Mouse (Mus musculus): ENCODE data around the gene Chrdl2.
"Not testable (repeated sequence)": the region's sequence is repeated elsewhere in the genome, so short reads cannot be mapped to it uniquely, and the experiment has no call there.

The Chrdl2 gene

GRCm38 (mm10) chr7:100005790-100006189 is at the start of gene Chrdl2:
Gene Chrdl2 (plus strand): TSS chr7:100006172.
- peak in 1 of 2 experiments; percentile 26 for DNase-seq

- DNase-seq, result no peak
Observed at GRCm38 (mm10) chr7:99957226-99957965, 48.6 kb upstream of the Chrdl2 start.

- DNase-seq, result not testable (repeated sequence)
Observed at GRCm38 (mm10) chr7:99960571-99960970, 45.4 kb upstream of the Chrdl2 start.

GRCm38 (mm10) chr7:99961518-99961917 is 44.5 kb upstream of the Chrdl2 start:
- DNase-seq, result no peak

GRCm38 (mm10) chr7:99962536-99963236 is 43.3 kb upstream of the Chrdl2 start:
- no peak for DNase-seq

- DNase-seq, result no peak
Observed at GRCm38 (mm10) chr7:99963237-99963860, 42.6 kb upstream of the Chrdl2 start.

- peak; percentile 32 to 40 for DNase-seq
Observed at GRCm38 (mm10) chr7:99965020-99965841, 40.7 kb upstream of the Chrdl2 start.

GRCm38 (mm10) chr7:99966011-99966721 is 39.8 kb upstream of the Chrdl2 start:
- peak in 1 of 2 experiments; percentile 26 for DNase-seq

- DNase-seq, result peak; percentile 50 to 59
Observed at GRCm38 (mm10) chr7:99969151-99969550, 36.8 kb upstream of the Chrdl2 start.

- DNase-seq, result no peak
Observed at GRCm38 (mm10) chr7:99971926-99972325, 34.0 kb upstream of the Chrdl2 start.

GRCm38 (mm10) chr7:99972912-99973311 is 33.1 kb upstream of the Chrdl2 start:
- not testable (repeated sequence) for DNase-seq

GRCm38 (mm10) chr7:99974208-99974970 is 31.6 kb upstream of the Chrdl2 start:
- DNase-seq, result no peak

GRCm38 (mm10) chr7:99975819-99976575 is 30.0 kb upstream of the Chrdl2 start:
- no peak for DNase-seq

GRCm38 (mm10) chr7:99978041-99978440 is 27.9 kb upstream of the Chrdl2 start:
- no peak for DNase-seq

GRCm38 (mm10) chr7:99979081-99979480 is 26.9 kb upstream of the Chrdl2 start:
- DNase-seq, result no peak

- peak in 1 of 2 experiments; percentile 34 for DNase-seq
Observed at GRCm38 (mm10) chr7:99979546-99980131, 26.3 kb upstream of the Chrdl2 start.

- peak; percentile 91 to 97 for DNase-seq
Observed at GRCm38 (mm10) chr7:99980132-99980591, 25.8 kb upstream of the Chrdl2 start, which contains the start of gene Rnf169. Gene Rnf169 (minus strand): TSS chr7:99980448.

- peak; percentile 68 to 74 for DNase-seq
Observed at GRCm38 (mm10) chr7:99981311-99981710, 24.7 kb upstream of the Chrdl2 start.
